Mouse (Mus musculus) urinary bladder, postnatal 4 days (tissue): ENCODE data around the gene Sez6.

Experiments used
- DNase-seq, 2 experiments: peaks; one replicate each; pipeline ENCODE4 v3.0.0; 2021 to 2022; ENCODE audit warnings: low spot score in 2 of 2

The Sez6 gene

GRCm38 (mm10) chr11:77980281-77981204 lies 49.9 kb downstream of the Sez6 start:
- DNase-seq: peak in 1 of 2 experiments; percentile 47

- peak; percentile 89 to 90 for DNase-seq
Measured at GRCm38 (mm10) chr11:77981609-77982440, 51.2 kb downstream of the Sez6 start.

GRCm38 (mm10) chr11:77982441-77982905 lies 51.9 kb downstream of the Sez6 start, which contains the start of gene Phf12:
TSS of gene Phf12 (plus strand) at chr11:77982754.
- DNase-seq: peak; percentile 99 to 100

GRCm38 (mm10) chr11:77983191-77983936 lies 52.8 kb downstream of the Sez6 start:
- peak in 1 of 2 experiments; percentile 63 for DNase-seq

GRCm38 (mm10) chr11:77983937-77984835 lies 53.6 kb downstream of the Sez6 start:
- DNase-seq: peak; percentile 71 to 72

- no peak for DNase-seq
Measured at GRCm38 (mm10) chr11:77984836-77985231, 54.2 kb downstream of the Sez6 start.

- DNase-seq: no peak
Measured at GRCm38 (mm10) chr11:77985541-77986065, 55.0 kb downstream of the Sez6 start.

GRCm38 (mm10) chr11:77989071-77989690 lies 58.6 kb downstream of the Sez6 start:
- no peak for DNase-seq

- no peak for DNase-seq
Measured at GRCm38 (mm10) chr11:77995556-77995955, 65.0 kb downstream of the Sez6 start.

GRCm38 (mm10) chr11:78006446-78006845 lies 75.8 kb downstream of the Sez6 start:
- no peak for DNase-seq

- peak in 1 of 2 experiments; percentile 73 for DNase-seq
Measured at GRCm38 (mm10) chr11:78019676-78020075, 89.1 kb downstream of the Sez6 start.

- DNase-seq: no peak
Measured at GRCm38 (mm10) chr11:78023607-78024006, 93.0 kb downstream of the Sez6 start.
